Mouse (Mus musculus): ENCODE data around the gene Pdia6.

Pdia6 gene

GRCm38 (mm10) chr12:17266673-17266990 lies 287 bp downstream of the Pdia6 start:
- no peak for DNase-seq

GRCm38 (mm10) chr12:17267316-17267715 lies 971 bp downstream of the Pdia6 start:
- DNase-seq: peak; percentile 12

DNA sequence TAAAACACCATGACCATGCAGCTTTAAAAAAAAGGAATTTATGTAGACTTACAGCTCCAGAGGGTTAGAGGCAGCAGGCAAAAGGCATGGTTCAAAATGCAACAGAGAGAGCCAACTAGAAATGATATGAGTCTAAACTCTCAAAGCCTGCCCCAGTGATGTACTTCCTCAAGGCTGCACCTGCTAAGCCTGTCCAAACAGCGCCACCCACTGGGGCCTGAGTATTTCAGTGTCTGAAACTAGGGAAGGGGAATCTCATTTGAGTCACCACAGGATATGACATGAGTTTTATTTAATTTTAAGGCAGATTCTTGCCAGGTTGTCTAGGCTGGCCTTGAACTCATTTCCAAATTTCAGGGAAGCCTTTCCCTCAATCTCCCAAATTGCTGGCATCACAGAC lies 4.9 kb downstream of the Pdia6 start:
- peak; percentile 67 for DNase-seq

DNA sequence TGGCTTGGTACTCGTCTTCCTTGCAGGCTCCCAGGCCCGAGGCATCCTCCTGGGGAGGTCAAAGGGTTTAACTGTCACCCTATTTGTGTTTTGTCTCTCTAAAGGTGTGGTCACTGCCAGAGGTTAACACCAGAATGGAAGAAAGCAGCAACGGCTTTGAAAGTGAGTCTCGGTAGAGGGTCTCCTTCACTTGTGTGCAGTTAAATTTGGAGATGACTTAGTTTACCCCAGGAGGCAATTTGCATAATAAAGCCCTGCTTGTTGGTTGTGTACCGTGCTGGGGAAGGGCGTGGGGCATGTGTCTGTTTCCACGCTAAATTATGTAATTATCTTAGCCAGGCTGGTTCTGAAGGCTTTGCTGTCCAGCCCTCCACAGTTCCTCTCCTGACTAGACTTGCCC lies 7.5 kb downstream of the Pdia6 start:
- no peak for DNase-seq

DNA sequence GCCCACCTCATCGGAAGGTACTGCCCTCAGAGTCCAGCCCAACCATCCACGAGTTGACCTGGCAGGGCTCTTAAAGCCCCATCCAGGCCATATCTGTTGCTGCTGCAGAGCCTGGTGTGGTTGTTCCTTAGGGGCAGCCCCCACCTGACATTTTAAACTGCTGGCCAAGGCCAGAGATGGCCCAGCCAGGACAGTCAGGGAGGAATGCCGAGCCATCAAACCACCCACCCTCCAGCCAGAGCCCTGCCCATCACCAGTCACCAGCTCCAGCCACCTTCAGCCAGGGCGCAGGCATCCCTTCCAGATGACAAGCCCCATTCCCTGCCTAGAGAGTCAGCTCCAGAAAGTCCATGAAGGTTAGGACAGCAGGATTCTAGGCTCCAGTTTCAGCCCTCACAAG lies 22.2 kb downstream of the Pdia6 start:
- DNase-seq: no peak

DNA sequence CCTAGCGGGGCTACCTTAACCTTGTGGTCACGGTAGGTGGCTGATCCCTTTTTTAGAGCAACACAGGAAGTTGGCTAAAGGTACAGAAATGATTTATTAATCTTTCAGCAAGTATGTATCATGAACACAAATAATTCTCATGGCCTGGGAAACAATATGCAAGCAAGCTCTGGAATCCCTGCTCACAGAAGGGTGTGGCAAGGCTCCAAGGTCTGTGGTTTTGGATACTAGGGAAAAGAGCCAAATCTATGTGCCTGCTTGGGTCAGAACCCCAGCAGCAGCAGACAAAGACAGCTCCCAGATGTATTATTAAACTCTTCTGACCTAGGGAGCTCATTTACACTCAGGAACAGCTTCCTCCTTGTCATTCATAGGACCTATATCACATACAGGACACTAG lies 22.7 kb downstream of the Pdia6 start:
- no peak for DNase-seq

GRCm38 (mm10) chr12:17289913-17290312 lies 23.6 kb downstream of the Pdia6 start:
- DNase-seq: no peak

DNA sequence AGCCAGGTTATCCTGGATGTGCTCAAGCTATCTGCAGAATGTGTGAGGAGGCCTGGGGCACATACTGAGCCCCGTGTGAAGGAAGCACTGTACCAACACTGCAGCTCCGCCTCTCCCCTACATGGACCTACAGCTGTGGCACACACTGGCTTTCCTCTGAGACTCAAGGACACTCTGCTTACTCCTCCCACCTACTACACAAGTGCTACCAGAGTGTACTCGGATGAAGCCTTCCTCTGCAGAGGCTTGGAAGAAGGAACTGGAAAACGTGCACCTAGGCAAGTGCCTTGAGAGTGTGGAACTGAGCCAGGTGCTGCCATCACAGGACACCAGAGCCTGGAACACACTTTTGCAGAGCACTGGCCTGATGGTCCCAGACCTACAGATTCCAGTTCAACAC lies 24.2 kb downstream of the Pdia6 start:
- DNase-seq: no peak

DNA sequence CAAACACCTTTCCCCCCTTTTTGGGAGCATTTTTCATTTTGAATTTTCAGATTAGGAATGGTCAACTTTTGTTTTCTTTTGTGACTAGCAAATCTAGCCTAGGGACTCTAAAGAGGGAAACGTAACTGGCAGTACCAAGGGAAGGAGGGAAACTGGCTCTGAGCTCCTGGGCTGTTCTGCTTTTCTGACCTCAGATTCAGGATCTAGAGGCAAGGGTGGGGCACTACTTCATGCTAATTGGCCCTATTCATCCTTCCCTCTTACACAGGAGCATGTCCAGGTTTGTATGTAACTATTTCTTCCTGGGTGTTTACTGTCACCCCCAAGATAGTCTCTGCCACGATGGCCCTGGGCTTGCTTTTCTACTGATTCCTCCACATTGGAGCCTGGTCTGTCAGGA lies 30.6 kb downstream of the Pdia6 start:
- DNase-seq: no peak

DNA sequence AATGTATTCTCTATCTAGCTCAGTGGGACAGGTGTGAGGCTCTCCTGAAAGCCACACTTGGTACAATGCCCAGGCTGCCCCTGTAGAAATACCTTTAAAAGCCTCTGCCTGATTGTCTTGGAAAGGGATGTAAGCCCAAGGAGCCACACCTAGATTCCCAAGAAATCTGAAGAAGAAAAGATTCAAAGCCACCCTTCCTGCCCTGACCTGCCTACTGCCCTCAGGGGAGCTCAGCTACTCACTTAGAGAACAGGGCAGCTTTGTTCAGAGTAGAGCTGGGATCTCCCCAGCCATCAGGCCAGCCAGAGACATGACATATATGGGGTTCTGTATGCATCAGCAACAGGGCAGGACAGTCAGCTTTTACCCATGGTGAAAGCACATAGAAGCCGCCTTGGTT lies 33.6 kb downstream of the Pdia6 start:
- DNase-seq: no peak

GRCm38 (mm10) chr12:17305445-17305844 lies 39.1 kb downstream of the Pdia6 start:
- no peak for DNase-seq

DNA sequence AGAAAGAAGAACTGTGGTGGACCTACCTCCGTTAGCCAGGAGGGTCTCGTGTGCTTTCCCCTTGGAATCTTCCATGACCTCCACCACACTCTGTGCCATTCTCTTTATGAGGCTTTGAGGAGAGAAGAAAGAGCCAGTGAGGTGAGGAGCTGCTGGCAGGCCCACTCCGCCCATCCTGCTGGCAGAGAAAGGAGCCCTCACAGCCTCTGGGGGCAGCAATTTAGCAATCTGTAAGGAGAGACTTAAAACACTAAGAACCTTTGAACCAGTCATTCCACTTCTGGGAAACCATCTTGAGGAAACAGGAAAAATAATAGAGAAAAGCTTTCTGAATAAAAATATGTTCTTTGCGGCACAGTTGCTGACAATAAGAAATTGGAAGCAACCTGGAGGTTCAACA lies 41.9 kb downstream of the Pdia6 start:
- no peak for DNase-seq

GRCm38 (mm10) chr12:17310852-17311839 lies 44.8 kb downstream of the Pdia6 start:
- DNase-seq: no peak

DNA sequence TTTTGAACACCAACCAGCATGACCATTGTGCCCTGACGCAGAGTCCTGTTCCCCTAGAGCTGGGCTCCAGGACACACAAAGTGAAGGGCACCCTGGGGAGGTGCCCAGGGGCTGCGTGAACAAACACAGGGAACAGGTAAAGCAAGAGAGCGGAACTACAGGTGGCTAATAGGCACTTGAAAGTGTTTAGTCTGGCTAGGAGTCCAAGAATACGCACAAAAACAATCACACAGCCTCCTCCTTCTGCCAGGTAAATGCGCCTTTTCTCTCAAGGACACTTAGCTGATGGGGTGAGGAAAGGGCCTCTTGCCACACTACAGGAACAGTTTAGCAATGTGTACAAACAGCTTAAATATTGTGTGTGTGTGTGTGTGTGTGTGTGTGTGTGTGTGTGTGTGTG lies 49.8 kb downstream of the Pdia6 start:
- no peak for DNase-seq

- no peak for DNase-seq
Observed at GRCm38 (mm10) chr12:17317970-17318369, 51.6 kb downstream of the Pdia6 start.

GRCm38 (mm10) chr12:17318453-17318852 lies 52.1 kb downstream of the Pdia6 start:
- DNase-seq: no peak

- DNase-seq: no peak
Observed at GRCm38 (mm10) chr12:17324549-17325470, 58.5 kb downstream of the Pdia6 start.

GRCm38 (mm10) chr12:17329259-17329658 lies 62.9 kb downstream of the Pdia6 start, which contains the start of gene Atp6v1c2:
Gene Atp6v1c2 (minus strand): TSS chr12:17329359.
- no peak for DNase-seq

DNA sequence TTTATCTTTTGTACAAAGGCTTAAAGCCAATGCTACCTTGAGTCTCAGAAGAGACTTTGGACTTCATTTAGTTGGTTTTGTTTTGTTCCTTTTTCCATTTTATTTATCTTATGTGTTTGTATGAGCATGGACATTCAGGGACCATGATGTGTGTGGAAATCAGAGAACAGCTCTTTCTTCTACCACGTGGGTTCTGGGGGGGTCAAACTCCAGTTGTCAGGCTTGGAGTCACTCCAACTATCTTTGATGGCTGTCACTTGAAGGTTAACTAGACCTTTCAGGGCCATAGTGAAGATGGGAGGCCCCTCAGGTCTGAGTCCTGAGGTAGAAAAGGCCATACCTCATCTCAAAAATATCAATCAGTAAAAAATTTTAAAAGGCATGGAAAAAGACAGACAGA lies 67.1 kb downstream of the Pdia6 start:
- no peak for DNase-seq
